Mouse (Mus musculus) forebrain, embryonic 13.5 days (tissue): ENCODE measurements at regions not wholly inside any gene's neighbourhood (a gene's known extent, or its start where the extent isn't known, plus 50 kb on each side); places are given as distances from the start of the nearest gene placed in this dataset.

Source experiments
- ATAC-seq: fragments of 200-750 bp; cut with Nextera tagmentation; 2 replicates; pipeline ENCODE4 v1.8.0; 2017
- H3K27ac ChIP-seq: fragments of 300-500 bp; sonication (generic); 2 replicates; pipeline ENCODE4 v1.5.1; 2015; ENCODE audit warnings: inconsistent platforms, mild to moderate bottlenecking, moderate library complexity
- H3K27me3 ChIP-seq: fragments of 300-500 bp; sonication (generic); 2 replicates; pipeline ENCODE4 v1.6.1; 2015; ENCODE audit warnings: mild to moderate bottlenecking, inconsistent platforms
- H3K36me3 ChIP-seq: fragments of 300-500 bp; sonication (generic); 2 replicates; pipeline ENCODE4 v1.6.1; 2015; ENCODE audit warnings: mild to moderate bottlenecking, inconsistent platforms; ENCODE audit not compliant: poor library complexity, severe bottlenecking
- H3K4me1 ChIP-seq: fragments of 300-500 bp; sonication (generic); 2 replicates; pipeline ENCODE4 v1.6.1; 2015; ENCODE audit warnings: inconsistent platforms
- H3K4me2 ChIP-seq: fragments of 300-500 bp; sonication (generic); 2 replicates; pipeline ENCODE4 v1.6.1; 2015; ENCODE audit warnings: inconsistent platforms, mild to moderate bottlenecking, moderate library complexity
- H3K4me3 ChIP-seq: fragments of 300-500 bp; sonication (generic); 2 replicates; pipeline ENCODE4 v1.5.1; 2015; ENCODE audit warnings: mild to moderate bottlenecking, inconsistent platforms
- H3K9ac ChIP-seq: fragments of 300-500 bp; sonication (generic); 2 replicates; pipeline ENCODE4 v1.6.1; 2015; ENCODE audit warnings: mild to moderate bottlenecking, inconsistent platforms
- H3K9me3 ChIP-seq: fragments of 300-500 bp; sonication (generic); replicated peaks from 2 replicates; pipeline ENCODE4 v1.6.1; 2016; ENCODE audit warnings: inconsistent platforms
- WGBS: fragments of 180-500 bp; shearing (Covaris S2); methylation state at CpG from one replicate; pipeline ENCODE4 v1.1.7; 2015; 5-methylcytosine and 5-hydroxymethylcytosine counted together

- Histone ChIP-seq H3K9ac (no peak overlapping the region), H3K4me3 (no peak overlapping the region), H3K9me3 (no peaks in the 10 kb centered on the region), H3K27ac (no peak overlapping the region), H3K4me2 (no peak overlapping the region), H3K27me3 (no peaks in the 10 kb centered on the region), H3K36me3 (no peaks in the 10 kb centered on the region), H3K4me1 (no peaks in the 10 kb centered on the region)
- 76% methylated on average over 1 of the region's 1 CpGs for WGBS
- no peak for ATAC-seq
These were observed 61.0 kb upstream of the Flrt2 start for GRCm38 (mm10) chr12:95631029-95631428.

GRCm38 (mm10) chr12:95636647-95637046 is 55.4 kb upstream of the Flrt2 start:
- H3K9me3 ChIP-seq: no peaks in the 10 kb centered on the region
- no peaks in the 10 kb centered on the region for H3K27me3 ChIP-seq
- H3K36me3 ChIP-seq: no peaks in the 10 kb centered on the region
- H3K27ac ChIP-seq: no peak overlapping the region
- no peak for ATAC-seq
- H3K9ac ChIP-seq: no peak overlapping the region
- no peaks in the 10 kb centered on the region for H3K4me1 ChIP-seq
- H3K4me2 ChIP-seq: no peak overlapping the region
- H3K4me3 ChIP-seq: no peak overlapping the region

- no peak for ATAC-seq
These were observed 52.1 kb upstream of the Flrt2 start for GRCm38 (mm10) chr12:95639892-95640291.

GRCm38 (mm10) chr12:95641628-95642027 is 50.4 kb upstream of the Flrt2 start:
- no peak overlapping the region for H3K4me3 ChIP-seq
- no peaks in the 10 kb centered on the region for H3K9me3 ChIP-seq
- no peak overlapping the region for H3K27ac ChIP-seq
- no peaks in the 10 kb centered on the region for H3K36me3 ChIP-seq
- no peak overlapping the region for H3K4me2 ChIP-seq
- no peak for ATAC-seq
- no peaks in the 10 kb centered on the region for H3K4me1 ChIP-seq
- H3K9ac ChIP-seq: no peak overlapping the region
- H3K27me3 ChIP-seq: no peaks in the 10 kb centered on the region

More at GRCm38 (mm10) chr12:95639892-95640291, 52.1 kb upstream of the Flrt2 start:
- no peak overlapping the region for H3K4me2 ChIP-seq
- no peaks in the 10 kb centered on the region for H3K27me3 ChIP-seq
- H3K4me1 ChIP-seq: no peaks in the 10 kb centered on the region
- H3K9me3 ChIP-seq: no peaks in the 10 kb centered on the region
- no peak overlapping the region for H3K27ac ChIP-seq
- no peak overlapping the region for H3K9ac ChIP-seq
- no peaks in the 10 kb centered on the region for H3K36me3 ChIP-seq
- no peak overlapping the region for H3K4me3 ChIP-seq
